Mouse (Mus musculus): ENCODE data around the gene Zfp941. TPM values are rescaled to one million over a fixed set of nuclear protein-coding genes. Genes with fewer than 3 reads are reported as not detected.

The Zfp941 gene
- total and polyA plus RNA-seq, 3 experiments = 0.34 TPM; not detected in 2

DNA sequence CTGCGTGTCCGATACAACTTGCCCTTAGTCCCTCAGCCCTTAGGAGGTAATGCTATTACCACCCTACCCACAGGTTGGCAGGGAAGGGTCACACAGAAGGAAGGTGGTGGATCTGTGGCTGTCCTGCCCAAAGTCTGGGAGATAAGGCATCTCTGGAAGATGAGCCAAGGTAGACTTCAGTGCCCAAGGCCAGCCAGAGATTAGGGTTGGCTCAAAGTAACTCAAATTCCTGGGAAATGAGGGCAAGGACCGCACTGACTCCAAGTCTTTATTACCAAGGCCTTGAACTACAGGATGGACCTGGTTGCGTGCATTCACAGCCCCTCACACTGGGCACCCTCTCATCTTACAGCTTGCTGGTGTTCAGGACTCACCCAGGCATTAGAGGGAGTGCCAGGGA is 29.9 kb upstream of the Zfp941 start:
- DNase-seq (ENCODE audit: extremely low read depth) = no peak
- Histone ChIP-seq H3K9ac (ENCODE audit: insufficient read depth, low read depth) (no peak overlapping the region), H3K27ac (ENCODE audit: insufficient read depth, low read depth) (no peak overlapping the region), H3K4me3 (replicated peaks in 1 of 3; ENCODE audit: low read depth in 2 of 3, low read length in 2 of 3, poor library complexity in 1 of 3) (no peak overlapping the region), H3K4me2 (ENCODE audit: insufficient read depth, low read depth, poor library complexity, severe bottlenecking) (no peak overlapping the region), H3K79me2 (replicated peaks; ENCODE audit: control insufficient read depth, extremely low read depth, insufficient read depth, poor library complexity, severe bottlenecking) (peaks cover 13% of the 10 kb centered on the region), H3K36me3 (replicated peaks in 1 of 2; ENCODE audit: control insufficient read depth in 1 of 2, insufficient read depth in 1 of 2, low read length in 1 of 2) (peaks cover 34 to 46% of the 10 kb centered on the region in 2 experiments), H3K4me1 (ENCODE audit: control insufficient read depth in 1 of 2, insufficient read depth in 2 of 2) (peaks cover 5 to 11% of the 10 kb centered on the region in 2 experiments), H3K9me3 (replicated peaks; ENCODE audit: low read length) (no peaks in the 10 kb centered on the region), H3K27me3 (replicated peaks) (peaks cover 13% of the 10 kb centered on the region)
- dilution Hi-C loops (cut with MboI; ENCODE audit: extremely low pct_ligation_motif_present, extremely low pct_unique_long_range_greater_than_20kb, low sequenced_read_pairs) = no loop called here
- in situ Hi-C loops (cut with MboI; ENCODE audit: low pct_ligation_motif_present, low pct_unique_long_range_greater_than_20kb, low sequenced_read_pairs) = no loop called here
- TF ChIP-seq IRF4 (IDR thresholded peaks at IDR 0.05; ENCODE audit: low read depth, low read length) (no peak), ETS1 (conservative IDR thresholded peaks at IDR 0.05; ENCODE audit: low read depth, low read length) (no peak), UBTF (IDR thresholded peaks at IDR 0.05; ENCODE audit: low read depth, low read length) (no peak), MYC (IDR thresholded peaks at IDR 0.05; ENCODE audit: low read depth, low read length) (no peak), MEF2A (IDR thresholded peaks at IDR 0.05; ENCODE audit: borderline replicate concordance, low read depth, low read length) (no peak), MAFK (IDR thresholded peaks at IDR 0.05; ENCODE audit: insufficient replicate concordance, low read length) (no peak), CTCF (conservative IDR thresholded peaks at IDR 0.05 in 1 of 2, IDR thresholded peaks at IDR 0.05 in 1 of 2; ENCODE audit: low read depth in 2 of 2, low read length in 2 of 2) (no peak), TBP (conservative IDR thresholded peaks at IDR 0.05; ENCODE audit: low read depth, low read length) (no peak), RAD21 (IDR thresholded peaks at IDR 0.05; ENCODE audit: low read depth, low read length) (no peak), PAX5 (IDR thresholded peaks at IDR 0.05; ENCODE audit: low read length) (no peak), SMC3 (IDR thresholded peaks at IDR 0.05; ENCODE audit: low read depth, low read length) (no peak), CHD2 (IDR thresholded peaks at IDR 0.05; ENCODE audit: low read length) (no peak), ZMIZ1 (IDR thresholded peaks at IDR 0.05; ENCODE audit: low read depth, low read length) (no peak), KAT2A (IDR thresholded peaks at IDR 0.05; ENCODE audit: insufficient replicate concordance, low read length) (no peak)

DNA sequence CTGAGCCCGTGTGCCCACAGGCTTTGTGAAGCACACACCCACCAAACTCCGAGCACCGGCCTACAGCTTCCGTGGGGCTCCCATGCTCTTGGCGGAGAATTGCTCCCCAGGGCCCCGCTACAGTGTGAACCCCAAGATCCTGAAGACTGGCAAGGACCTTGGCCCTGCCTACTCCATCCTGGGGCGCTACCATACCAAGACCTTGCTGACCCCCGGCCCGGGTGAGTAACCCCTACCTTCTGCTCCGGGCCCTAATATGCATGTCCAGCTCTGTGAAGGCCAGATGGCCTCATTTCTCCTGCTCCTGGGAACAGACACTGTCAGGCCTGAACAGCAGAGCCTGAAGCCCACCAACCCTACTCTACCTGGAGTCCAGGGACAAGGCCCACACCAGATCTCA is 26.6 kb upstream of the Zfp941 start:
- H3K27ac ChIP-seq (ENCODE audit: insufficient read depth, low read depth) = no peak overlapping the region
- H3K4me2 ChIP-seq (ENCODE audit: insufficient read depth, low read depth, poor library complexity, severe bottlenecking) = no peak overlapping the region
- DNase-seq (ENCODE audit: extremely low read depth) = no peak
- H3K36me3 ChIP-seq (replicated peaks in 1 of 2; ENCODE audit: control insufficient read depth in 1 of 2, insufficient read depth in 1 of 2, low read length in 1 of 2) = peaks cover 23 to 31% of the 10 kb centered on the region in 2 experiments
- no peak for TF ChIP-seq JUND (conservative IDR thresholded peaks at IDR 0.05; ENCODE audit: low read depth, low read length)
- TF ChIP-seq TBP (conservative IDR thresholded peaks at IDR 0.05; ENCODE audit: low read depth, low read length) = no peak
- no peak for TF ChIP-seq CHD1 (IDR thresholded peaks at IDR 0.05; ENCODE audit: low read depth, low read length)
- TF ChIP-seq CHD2 (IDR thresholded peaks at IDR 0.05; ENCODE audit: low read length) = no peak
- no peak for TF ChIP-seq SIN3A (IDR thresholded peaks at IDR 0.05; ENCODE audit: low read length)
- no peak for TF ChIP-seq ZKSCAN1 (IDR thresholded peaks at IDR 0.05; ENCODE audit: borderline replicate concordance, low read depth, low read length)
- TF ChIP-seq JUN (IDR thresholded peaks at IDR 0.05; ENCODE audit: insufficient read depth, low read depth, low read length) = no peak
- no peak for TF ChIP-seq MAZ (IDR thresholded peaks at IDR 0.05; ENCODE audit: low read depth, low read length)
- no peak for TF ChIP-seq SMC3 (IDR thresholded peaks at IDR 0.05; ENCODE audit: low read depth, low read length)
- no peak for TF ChIP-seq MXI1 (IDR thresholded peaks at IDR 0.05; ENCODE audit: low read depth, low read length)
- no peak for TF ChIP-seq BHLHE40 (IDR thresholded peaks at IDR 0.05; ENCODE audit: low read depth, low read length)
- TF ChIP-seq MAX (IDR thresholded peaks at IDR 0.05; ENCODE audit: low read length) = no peak
- no peak for TF ChIP-seq ZMIZ1 (IDR thresholded peaks at IDR 0.05; ENCODE audit: low read depth, low read length)
- no peak for TF ChIP-seq POLR2A (IDR thresholded peaks at IDR 0.05; ENCODE audit: low read depth, low read length)
- no peak for TF ChIP-seq CTCF (conservative IDR thresholded peaks at IDR 0.05 in 1 of 2, IDR thresholded peaks at IDR 0.05 in 1 of 2; ENCODE audit: low read depth in 2 of 2, low read length in 2 of 2)
- no peak for TF ChIP-seq GABPA (IDR thresholded peaks at IDR 0.05; ENCODE audit: insufficient replicate concordance, low read depth, low read length)
- no peak for TF ChIP-seq MEF2A (IDR thresholded peaks at IDR 0.05; ENCODE audit: borderline replicate concordance, low read depth, low read length)
- no peak for TF ChIP-seq UBTF (IDR thresholded peaks at IDR 0.05; ENCODE audit: low read depth, low read length)
- TF ChIP-seq KAT2A (IDR thresholded peaks at IDR 0.05; ENCODE audit: insufficient replicate concordance, low read length) = no peak
- H3K79me2 ChIP-seq (replicated peaks; ENCODE audit: control insufficient read depth, extremely low read depth, insufficient read depth, poor library complexity, severe bottlenecking) = no peaks in the 10 kb centered on the region
- dilution Hi-C loops (cut with MboI; ENCODE audit: extremely low pct_ligation_motif_present, extremely low pct_unique_long_range_greater_than_20kb, low sequenced_read_pairs) = no loop called here
- in situ Hi-C loops (cut with MboI; ENCODE audit: low pct_ligation_motif_present, low pct_unique_long_range_greater_than_20kb, low sequenced_read_pairs) = loop anchor here (5.0 to 25.0 kb wide), 3 partner anchors 204 to 761 kb away; partner anchors contain the start of genes Caly, Prap1 and Rnh1
- no peak overlapping the region for H3K4me3 ChIP-seq (replicated peaks in 1 of 3; ENCODE audit: low read depth in 2 of 3, low read length in 2 of 3, poor library complexity in 1 of 3)
- no peak overlapping the region for H3K9ac ChIP-seq (ENCODE audit: insufficient read depth, low read depth)
- peaks cover 35% of the 10 kb centered on the region for H3K27me3 ChIP-seq (replicated peaks)
- H3K9me3 ChIP-seq (replicated peaks; ENCODE audit: low read length) = no peaks in the 10 kb centered on the region
- peaks cover 0 to 5% of the 10 kb centered on the region in 2 experiments; a peak in 2 of 4 replicates for H3K4me1 ChIP-seq (ENCODE audit: control insufficient read depth in 1 of 2, insufficient read depth in 2 of 2)

All from CH12.LX (cell line).